Mouse (Mus musculus): Measurements from ENCODE around the gene Ackr4.

- no peak for TF ChIP-seq CTCF (IDR thresholded peaks at IDR 0.05; ENCODE audit: low read depth)
- TF ChIP-seq EP300 (IDR thresholded peaks at IDR 0.05; ENCODE audit: low read depth), result no peak
Observed at GRCm38 (mm10) chr9:104164194-104164593, 37.5 kb upstream of the Ackr4 start.
